In the genomic region with DNA sequence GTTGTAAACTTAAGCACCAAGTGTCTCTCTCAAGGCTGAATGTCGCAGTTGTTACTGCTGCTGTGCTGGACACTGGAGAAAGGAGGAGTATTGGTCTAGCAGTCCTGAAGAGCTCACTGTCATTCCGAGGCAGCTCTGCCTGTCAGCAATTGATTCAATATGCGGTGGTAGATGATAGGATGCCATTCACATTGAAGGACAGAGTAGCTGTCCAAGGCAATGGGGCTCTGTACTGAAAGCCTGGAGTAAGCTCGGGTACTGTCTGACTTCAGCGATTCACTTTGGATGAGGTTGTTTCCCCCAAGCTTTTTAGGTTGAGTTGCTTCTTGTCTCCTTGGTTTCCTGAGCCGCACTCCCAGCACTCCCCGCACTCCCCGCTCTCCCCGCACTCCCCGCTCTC, we compare ENCODE assay signal across 8 mouse cellular contexts. TPM values are rescaled to one million over a fixed set of nuclear protein-coding genes. Genes with fewer than 3 reads are reported as not detected.
DNase-seq lines count a peak whose midpoint lies in the region; ATAC-seq and TF ChIP-seq lines count a peak whose summit lies in the region.

No protein-coding gene starts in this region.

- peak overlapping the region; percentile 56 for H3K4me2 ChIP-seq in hindbrain, postnatal 0 days (ENCODE audit: low read depth, low read length)

- H3K4me1 ChIP-seq in hindbrain, postnatal 0 days (ENCODE audit: insufficient read depth, low read length), result peaks cover 56% of the 10 kb centered on the region

- DNase-seq in layer of hippocampus, adult 2 months (ENCODE audit: low spot score in 2 of 2), result no peak
- DNase-seq in layer of hippocampus, adult 8-10 months (ENCODE audit: low spot score in 2 of 2), result no peak
- peak; percentile 37 for DNase-seq in embryo, embryonic 11 days
- DNase-seq in hindbrain, postnatal 0 days (ENCODE audit: low spot score), result peak; percentile 30
- DNase-seq in naive thymus-derived CD4-positive, alpha-beta T cell, adult 2 months (ENCODE audit: low read depth), result peak; percentile 54
- no peak for DNase-seq in right cerebral cortex, postnatal 10 days (ENCODE audit: low spot score in 2 of 2)
- no peak for DNase-seq in adipocyte (ENCODE audit: low spot score)
- DNase-seq in cerebellum, adult 11 months, result no peak

- no peaks in the 10 kb centered on the region for H3K36me3 ChIP-seq in hindbrain, postnatal 0 days (ENCODE audit: insufficient read depth, low read length)

- no peaks in the 10 kb centered on the region for H3K9me3 ChIP-seq in hindbrain, postnatal 0 days (ENCODE audit: low read length)

- WGBS in hindbrain, postnatal 0 days, result 6% methylated on average over 8 of the region's 10 CpGs

- H3K27ac ChIP-seq in layer of hippocampus, adult 2 months, result peak overlapping the region; percentile 64; the same call in 1 of the 2 replicates
- peak overlapping the region; percentile 64; the same call in 1 of the 2 replicates for H3K27ac ChIP-seq in hindbrain, postnatal 0 days

- no peak for TF ChIP-seq CTCF in layer of hippocampus, adult 2 months (conservative IDR thresholded peaks at IDR 0.05)
- no peak for TF ChIP-seq CTCF in hindbrain, postnatal 0 days (IDR thresholded peaks at IDR 0.05; ENCODE audit: low read depth)

- H3K27me3 ChIP-seq in hindbrain, postnatal 0 days (ENCODE audit: insufficient read depth, low read length), result no peaks in the 10 kb centered on the region

- no peak for ATAC-seq in hindbrain, postnatal 0 days

- peak overlapping the region; percentile 38 for H3K4me3 ChIP-seq in layer of hippocampus, adult 2 months
- peak overlapping the region; percentile 26 for H3K4me3 ChIP-seq in hindbrain, postnatal 0 days (ENCODE audit: low read length)

- H3K9ac ChIP-seq in hindbrain, postnatal 0 days (replicated peaks; ENCODE audit: low read length), result no peak overlapping the region

RNA-seq across cellular contexts. Expression of a gene that starts 34.9 kb away (rescaled TPM):
- 100 to 1,000 TPM; 134 to 145 TPM for total RNA-seq in layer of hippocampus, adult 2 months (2021)
- 100 to 1,000 TPM; 127 to 159 (median 152) TPM for total RNA-seq in layer of hippocampus, adult 8-10 months (2022)
- total RNA-seq in hindbrain, postnatal 0 days (2014; rRNA removed), result 172 and 189 TPM in 2 replicates
- polyA plus RNA-seq in hindbrain, postnatal 0 days (2015; fragmentation: Nextera tagmentation; extraction: Ambion mirVana), result 32.4 and 34.1 TPM in 2 replicates

Comparison
In these comparisons a context has a peak if more than half of its experiments do, and no peak if none do; other contexts are left out.
1. DNase-seq: peak in embryo, embryonic 11 days (single experiment), hindbrain, postnatal 0 days (single experiment) and naive thymus-derived CD4-positive, alpha-beta T cell, adult 2 months (single experiment); none in layer of hippocampus, adult 2 months (0 of 2), layer of hippocampus, adult 8-10 months (0 of 2), right cerebral cortex, postnatal 10 days (0 of 2), adipocyte (single experiment) and cerebellum, adult 11 months (single experiment).